Mouse (Mus musculus): ENCODE results near the gene Aqp5.

The Aqp5 gene

DNA sequence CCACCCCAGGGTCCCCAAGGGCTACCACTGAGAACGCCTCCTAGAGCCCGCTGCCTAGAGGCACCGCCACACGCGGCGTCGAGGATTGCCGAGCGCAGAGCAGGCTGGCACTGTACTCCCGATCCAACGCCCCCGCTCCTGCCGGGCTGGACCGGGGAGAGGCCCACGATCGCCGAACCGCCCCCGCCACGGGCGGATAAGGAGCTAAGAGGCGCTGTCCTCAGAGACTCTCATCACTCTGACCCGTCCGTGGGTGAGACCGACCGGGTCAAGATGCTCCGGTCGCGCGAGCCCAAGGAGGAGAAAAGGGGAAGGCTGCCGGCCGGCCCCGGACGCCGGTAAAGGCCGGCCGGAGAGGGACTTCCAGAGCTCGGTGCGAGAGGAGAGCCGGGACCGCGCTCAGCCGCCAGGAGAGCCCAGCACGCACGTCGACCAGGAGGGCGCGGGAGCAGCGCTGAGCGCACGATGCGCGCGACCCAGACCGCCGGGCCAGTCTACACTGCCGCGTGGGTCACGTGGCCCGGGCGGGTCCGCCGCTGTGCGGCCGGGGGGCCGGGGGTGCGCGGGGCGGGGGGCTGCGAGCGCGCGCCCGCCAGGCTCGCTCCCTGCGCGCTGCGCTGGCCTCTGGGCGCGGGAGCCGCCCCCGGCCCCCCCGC, at the start of gene Aqp5:
TSS of gene Aqp5 (plus strand) at position 354 of the 656 bp plus-strand sequence.
- DNase-seq (ENCODE audit: low spot score), result no peak

DNA sequence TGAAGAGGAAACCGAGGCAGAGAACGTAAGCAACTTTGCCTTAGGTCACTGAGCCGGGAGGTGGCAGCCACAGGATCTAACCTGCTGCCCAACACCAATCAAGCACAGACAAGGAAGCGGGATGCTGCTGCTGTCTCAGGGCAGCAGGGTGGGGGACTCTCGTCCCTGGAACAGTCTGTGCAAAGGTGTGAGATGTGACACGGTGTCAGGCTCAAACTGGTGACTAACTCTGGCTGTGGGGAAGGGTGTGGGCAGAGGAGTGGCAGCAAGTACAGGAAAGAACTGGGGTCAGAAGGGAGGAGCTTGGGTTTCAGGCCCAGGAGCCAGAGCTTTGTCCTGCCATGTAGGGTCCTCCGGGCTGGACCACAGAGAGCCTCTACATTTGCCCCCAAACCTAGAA, 46.5 kb upstream of the Aqp5 start:
- DNase-seq (ENCODE audit: low spot score), result no peak

DNA sequence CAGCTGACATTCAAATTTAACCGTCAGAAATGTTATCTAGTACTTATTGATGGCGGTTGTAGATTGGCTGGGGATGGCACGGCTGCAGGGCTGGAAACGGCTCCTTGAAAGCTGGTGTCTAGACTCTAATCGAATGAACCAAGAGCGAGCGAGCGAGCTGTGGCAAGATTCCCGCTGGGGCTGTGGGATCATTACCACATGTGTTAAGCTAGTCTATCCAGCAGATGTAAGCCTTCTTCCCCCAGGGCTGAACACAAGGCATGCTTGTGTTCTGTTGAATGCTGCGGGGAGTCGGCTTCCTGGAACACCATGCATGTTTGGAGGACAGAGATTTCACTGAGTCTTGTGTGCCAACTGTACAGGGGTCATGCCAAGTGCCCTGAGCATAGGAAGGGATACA, 44.0 kb upstream of the Aqp5 start:
- peak; percentile 29 for DNase-seq (ENCODE audit: low spot score)

DNA sequence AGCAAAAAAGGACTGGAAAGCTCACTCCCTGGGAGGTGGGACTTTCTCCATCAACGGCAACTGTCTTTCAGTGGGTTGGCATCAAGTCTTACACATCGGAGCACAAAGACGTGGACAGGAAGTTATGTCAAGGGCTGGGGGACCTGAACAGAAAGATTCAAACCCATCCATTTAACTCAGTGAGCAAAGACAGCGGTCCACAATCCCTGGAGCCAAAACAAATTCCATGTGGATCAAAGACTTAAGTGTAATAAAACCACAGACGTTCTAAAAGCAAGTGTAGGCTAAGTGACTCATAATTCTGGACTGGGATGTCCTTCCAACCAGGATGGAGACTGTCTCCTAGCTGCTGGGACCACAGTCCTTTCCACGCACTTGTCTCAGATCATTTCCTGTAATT, 42.9 kb upstream of the Aqp5 start:
- DNase-seq (ENCODE audit: low spot score), result no peak

DNA sequence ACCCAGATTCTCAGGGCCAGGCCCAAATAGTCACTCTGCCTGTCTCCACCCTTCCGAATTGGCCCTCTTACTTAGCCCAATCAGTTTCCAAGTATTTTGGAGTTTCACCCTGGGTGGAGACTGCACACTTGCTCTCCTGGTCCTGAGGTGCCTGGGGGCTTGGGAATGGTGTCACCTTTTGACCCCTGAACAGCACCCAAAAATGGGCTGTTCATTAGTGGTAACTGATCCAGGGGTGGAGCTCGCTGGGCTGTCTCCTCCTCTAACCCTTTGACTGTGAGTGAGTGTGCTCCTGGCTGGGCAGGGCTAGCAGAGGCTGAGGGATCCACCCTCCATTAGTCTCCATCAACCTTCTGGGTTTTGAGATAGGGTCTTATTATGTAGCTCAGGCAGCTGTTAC, 40.7 kb upstream of the Aqp5 start:
- DNase-seq (ENCODE audit: low spot score), result no peak

DNA sequence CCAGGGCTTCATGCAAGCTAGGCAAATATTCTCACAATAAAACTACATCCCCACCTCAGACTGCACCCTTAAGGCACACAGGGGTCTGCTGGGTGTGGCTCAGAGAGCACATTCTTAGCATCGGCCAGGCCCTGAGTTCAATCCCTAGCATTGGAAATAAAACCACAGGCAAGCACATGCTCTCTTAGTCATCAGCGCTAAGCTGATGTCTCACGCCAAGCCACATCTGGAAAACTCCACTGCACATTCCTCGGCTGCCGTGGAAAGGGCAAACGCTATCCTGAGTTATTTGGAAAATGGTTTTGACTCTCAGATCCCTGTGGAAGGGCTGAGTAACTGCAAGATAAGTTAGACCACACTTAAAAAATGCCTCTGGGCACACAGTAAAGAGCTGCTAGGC, 36.8 kb upstream of the Aqp5 start:
- no peak for DNase-seq (ENCODE audit: low spot score)

DNA sequence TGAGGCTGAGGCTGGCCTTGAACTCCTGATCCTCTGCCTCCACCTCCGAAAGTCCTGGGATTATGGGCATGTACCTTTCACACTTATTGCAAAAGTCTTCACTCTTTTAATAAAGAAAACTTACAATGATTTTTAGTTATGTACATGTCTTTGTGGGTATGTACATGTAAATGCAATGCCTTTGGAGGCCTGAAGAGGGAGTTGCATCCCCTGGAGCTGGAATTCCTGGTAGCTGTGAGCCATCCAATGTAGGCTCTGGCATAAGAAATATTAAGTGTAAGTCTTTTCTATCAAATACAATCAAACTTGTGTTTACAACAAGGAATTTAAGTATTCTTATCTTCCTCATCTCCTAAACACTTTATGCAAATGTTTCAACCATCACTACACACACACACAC, 31.6 kb upstream of the Aqp5 start:
- no peak for DNase-seq (ENCODE audit: low spot score)

DNA sequence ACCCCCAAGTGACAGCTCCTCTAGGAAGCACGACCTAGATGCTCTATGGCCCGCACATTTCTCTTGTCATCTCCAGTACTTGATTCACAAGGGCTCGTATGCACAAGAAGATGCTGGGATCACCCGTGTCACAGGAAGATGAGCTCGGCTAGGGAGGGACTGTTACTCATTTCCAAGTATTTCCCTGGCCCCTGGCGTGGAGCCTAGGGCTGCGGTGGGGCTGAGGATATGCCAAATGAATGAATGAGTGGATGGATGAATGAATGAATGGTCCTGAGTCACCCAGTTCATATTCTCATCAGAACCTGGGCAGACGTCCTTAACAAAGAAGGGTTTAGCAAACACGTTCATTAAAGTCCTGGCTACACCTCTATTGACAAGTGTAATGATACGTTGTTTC, 30.3 kb upstream of the Aqp5 start:
- no peak for DNase-seq (ENCODE audit: low spot score)

DNA sequence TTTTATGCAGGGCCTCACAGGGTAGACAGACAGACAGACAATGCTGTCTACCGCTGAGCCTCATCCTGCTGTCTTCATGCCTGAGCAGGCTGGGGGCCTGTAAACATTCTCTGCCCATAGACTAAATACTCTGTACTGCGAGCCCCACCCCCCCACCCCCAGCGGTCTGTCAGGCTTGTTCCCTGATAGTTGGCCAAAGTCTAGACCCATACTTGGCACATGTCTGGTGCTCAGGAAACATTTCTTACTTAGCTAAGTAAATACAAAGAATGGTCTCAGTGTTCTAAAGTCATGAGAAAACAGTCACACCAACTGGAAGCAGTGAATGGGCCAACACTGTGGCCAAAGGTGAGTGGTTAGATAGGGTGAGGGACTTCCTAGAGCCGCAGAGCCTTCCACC, 23.2 kb upstream of the Aqp5 start:
- no peak for DNase-seq (ENCODE audit: low spot score)

DNA sequence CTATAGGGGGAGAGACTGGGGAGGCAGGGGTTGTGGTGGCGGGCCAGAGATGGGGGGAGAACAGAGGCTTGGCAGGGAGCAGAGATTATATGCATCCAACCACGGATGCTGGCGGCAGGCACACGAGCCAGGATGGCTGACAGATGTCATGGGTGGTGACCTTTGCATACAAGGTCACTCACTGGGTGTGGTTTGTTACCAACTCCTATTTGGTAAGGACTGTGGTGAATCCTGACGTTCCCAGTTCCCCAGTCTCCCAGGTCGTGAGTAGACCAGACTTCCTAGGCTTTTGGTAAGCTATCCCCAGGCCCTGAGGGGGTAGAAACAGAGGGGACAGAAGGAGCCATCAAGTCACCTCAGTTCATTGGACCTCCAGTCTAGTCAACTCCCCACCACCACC, 21.9 kb upstream of the Aqp5 start:
- DNase-seq (ENCODE audit: low spot score), result no peak

DNA sequence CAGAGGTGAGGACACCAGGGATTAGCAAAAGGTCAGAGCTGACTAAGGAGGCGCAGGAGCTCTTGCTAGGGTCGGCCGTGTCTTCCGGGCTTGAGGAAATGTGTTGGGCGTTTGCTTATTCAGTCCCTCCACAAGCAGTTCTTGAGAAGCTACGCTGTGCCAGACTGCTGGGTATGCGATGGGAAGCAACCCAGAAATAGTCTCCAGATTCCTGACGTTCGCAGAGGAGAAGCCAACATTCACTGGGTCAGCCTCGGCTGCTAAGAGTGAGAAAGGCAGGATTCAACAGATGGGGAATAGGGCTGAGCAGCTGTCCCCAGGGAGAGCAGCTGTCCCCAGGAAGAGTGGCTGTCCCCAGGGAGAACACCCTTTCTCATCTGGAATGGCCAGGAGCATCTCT, 21.5 kb upstream of the Aqp5 start:
- DNase-seq (ENCODE audit: low spot score), result no peak

DNA sequence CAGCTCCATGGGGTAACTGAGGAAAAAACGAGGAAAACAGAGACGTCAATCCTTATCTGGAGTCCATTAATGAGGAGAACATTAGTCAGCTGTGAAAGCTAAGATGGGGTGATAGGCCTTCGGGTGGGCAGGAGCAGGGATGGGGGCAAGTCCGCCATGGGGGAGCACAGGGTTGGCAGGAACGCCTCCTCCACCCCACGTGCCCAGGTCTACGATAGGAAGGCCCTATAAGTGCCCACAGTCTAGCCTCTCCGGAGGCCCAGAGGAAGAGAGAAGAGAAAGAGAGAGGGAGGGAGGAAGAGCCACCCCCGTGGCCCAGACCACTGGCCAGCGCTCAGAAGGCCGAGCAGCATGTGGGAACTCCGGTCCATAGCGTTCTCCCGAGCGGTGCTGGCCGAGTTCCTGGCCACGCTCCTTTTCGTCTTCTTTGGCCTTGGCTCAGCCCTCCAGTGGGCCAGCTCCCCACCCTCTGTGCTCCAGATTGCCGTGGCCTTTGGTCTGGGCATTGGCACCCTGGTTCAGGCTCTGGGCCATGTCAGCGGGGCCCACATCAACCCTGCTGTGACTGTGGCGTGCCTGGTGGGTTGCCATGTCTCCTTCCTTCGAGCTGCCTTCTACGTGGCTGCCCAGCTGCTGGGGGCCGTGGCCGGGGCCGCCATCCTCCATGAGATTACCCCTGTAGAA, 11.6 kb upstream of the Aqp5 start, which contains the start of gene Aqp2:
TSS of gene Aqp2 (plus strand) at position 254 of the 684 bp plus-strand sequence.
- no peak for DNase-seq (ENCODE audit: low spot score)

DNA sequence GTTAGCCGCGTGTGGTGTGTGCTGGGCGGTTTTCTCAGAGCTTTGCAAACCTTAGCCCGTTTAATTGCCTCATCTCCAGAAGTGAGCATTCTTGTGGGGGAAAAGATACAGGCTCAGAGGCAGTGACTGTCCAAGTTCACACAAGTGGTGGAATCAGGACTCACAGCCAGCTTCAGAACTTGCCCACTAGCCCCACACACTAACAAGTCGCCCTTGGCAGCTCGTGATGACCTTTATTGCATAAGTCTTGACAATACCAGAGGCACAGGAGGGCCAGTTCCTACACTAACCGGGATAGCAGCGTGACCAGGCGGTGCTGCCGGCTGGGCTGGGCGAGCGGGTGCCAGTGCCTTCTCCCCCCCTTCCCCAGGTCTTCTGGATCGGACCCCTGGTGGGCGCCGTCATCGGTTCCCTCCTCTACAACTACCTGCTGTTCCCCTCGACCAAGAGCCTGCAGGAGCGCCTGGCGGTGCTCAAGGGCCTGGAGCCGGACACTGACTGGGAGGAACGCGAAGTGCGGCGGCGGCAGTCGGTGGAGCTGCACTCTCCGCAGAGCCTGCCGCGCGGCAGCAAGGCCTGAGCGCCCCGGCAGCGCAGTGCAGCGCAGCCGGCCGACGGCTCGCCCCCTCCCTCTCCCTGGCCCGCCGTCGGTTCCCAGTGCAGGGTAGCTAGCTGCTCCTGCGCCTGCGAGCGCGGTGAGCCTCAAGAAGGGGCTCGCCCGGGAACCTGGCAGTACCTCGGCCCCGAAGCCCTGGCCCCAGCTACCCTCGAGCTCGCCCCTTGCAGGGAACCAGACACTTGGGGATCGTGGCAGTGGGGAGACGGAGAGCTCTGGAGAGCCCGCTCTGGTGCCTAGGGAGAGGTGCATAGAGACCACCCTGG, 6.9 kb upstream of the Aqp5 start:
- DNase-seq (ENCODE audit: low spot score), result peak; percentile 32

DNA sequence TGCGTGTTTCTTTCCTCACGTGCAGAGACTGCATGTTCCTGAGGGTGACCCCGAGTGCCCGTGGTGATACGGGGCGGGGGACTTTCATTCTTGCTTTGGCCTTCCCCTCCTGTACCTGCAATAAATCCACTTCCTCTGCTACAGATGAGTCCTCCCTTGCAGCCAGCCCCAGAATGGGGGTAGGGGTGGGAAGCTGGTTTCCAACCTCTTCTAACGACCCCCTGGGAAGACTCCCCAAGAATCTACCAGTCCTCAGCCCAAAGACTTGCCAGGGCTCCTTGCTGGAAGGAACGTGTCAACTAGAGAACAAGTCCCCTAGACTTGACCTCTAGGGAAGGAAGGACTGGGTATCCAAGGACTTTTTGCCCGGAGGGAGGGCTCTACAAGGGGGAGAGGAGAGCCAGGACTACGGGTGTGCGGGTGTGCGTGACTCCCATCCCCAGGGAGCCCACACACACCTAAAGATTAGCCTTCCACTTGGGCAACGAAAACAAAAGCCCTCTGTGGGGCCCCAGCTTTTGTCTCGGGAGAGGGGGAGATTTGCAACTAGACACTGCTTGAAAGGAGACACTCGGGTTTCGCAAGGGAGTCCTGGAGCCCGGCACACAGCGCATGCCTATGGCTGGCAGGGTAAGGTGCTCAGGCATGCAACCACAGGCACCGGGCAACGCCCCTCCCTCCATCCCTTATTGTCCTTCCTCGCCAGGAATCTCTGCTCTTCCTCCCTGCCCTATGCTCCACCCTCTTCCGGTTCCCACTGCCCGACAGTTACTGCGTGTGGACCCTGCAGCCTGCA, 6.0 kb upstream of the Aqp5 start:
- peak; percentile 56 for DNase-seq (ENCODE audit: low spot score)

DNA sequence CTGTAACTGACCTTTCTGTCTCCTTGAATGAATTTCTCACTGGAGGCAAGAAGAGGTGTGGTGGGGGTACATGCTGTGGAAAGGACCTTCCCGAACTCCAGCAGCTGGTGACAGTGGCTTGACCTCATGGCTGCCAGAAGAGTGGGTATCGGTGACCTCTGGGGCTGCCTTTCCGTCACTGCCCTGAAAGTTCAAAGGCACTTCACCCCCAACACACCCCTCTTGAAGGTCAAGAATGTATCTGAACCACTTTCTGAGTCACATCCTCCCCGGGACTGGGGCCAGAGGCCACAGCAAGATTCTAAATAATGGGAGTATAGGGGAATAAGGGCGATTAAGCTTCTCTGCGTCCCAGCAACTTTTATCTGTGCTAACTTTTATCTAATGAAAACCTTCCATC, 4.8 kb upstream of the Aqp5 start:
- DNase-seq (ENCODE audit: low spot score), result no peak

DNA sequence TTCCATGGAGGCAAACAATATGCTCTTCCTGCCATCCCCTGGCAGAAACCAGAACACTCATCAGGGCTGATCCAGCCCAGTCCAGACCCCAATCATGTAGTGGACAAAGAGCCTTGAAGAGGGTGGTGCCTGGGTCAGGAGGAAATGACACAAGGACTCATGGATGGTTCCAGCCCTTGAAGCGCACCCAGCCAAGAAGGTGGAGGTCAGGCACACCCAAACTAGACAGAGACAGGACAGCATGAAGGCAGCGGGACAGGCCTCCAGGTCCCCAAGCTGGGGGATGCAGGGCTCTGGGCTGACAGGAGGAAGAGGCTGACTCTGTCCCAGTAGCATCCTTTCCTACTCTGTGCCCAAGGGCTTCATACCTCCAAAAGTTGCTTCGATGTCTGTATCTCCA, 4.1 kb upstream of the Aqp5 start:
- no peak for DNase-seq (ENCODE audit: low spot score)

DNA sequence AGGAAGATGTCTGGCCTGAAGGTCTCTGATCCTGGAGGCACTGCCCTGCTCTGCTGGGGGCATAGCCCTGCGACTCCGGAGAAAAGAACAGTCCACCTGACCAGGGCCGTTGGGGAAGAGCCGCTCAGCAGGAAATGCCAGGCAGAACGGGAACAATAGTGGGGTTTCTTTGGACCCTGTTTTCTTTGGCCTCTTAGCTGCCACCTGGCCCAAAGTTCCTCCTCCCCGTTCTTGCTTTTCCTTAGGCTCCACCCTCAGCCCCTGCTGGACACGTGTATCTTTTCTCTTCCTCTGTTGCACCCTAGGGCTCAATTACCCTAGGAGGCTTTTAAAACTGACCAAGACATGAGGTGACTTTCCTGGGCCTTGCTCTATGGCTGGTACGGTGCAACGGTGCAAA, 1.3 kb upstream of the Aqp5 start:
- DNase-seq (ENCODE audit: low spot score), result no peak

DNA sequence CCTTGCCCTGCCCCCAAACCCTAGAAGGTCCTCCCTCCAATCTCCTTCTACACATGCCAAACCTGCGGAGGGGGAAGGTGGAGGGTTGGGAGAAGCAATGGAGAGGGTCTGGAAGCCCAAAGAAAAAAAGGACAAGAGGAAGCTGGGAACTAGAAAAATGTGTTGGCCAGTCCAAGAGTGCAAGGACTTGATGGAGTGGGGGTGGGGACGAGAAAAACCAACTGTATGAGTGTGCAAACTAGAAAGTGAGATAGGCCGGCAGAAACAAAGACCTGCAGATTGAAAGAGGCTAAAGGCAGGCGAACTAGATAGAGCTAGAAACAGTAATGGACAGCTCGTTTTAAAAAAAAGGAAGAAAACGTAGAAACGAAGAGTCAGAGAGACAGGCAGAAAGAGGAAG, 878 bp upstream of the Aqp5 start:
- no peak for DNase-seq (ENCODE audit: low spot score)

DNA sequence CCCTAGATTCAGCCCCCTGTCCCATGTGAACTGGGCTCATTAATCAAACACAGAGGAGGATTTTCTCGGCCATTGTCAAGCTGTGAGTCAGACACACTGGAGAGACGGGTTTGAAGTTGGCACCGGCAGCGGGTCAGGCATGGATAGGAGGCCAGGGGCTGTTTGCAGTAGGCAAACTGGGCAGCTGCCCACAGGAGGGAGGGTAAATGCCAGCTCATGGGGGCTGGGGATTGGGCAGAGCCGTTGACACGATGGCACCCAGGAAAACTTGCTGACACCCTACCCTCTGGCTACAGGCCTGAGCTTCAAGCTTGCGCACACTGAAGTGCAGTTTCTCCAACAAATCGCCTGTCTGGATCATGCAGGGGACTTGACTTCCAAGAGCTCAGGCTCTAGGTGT, 1.6 kb downstream of the Aqp5 start:
- peak; percentile 64 for DNase-seq (ENCODE audit: low spot score)

DNA sequence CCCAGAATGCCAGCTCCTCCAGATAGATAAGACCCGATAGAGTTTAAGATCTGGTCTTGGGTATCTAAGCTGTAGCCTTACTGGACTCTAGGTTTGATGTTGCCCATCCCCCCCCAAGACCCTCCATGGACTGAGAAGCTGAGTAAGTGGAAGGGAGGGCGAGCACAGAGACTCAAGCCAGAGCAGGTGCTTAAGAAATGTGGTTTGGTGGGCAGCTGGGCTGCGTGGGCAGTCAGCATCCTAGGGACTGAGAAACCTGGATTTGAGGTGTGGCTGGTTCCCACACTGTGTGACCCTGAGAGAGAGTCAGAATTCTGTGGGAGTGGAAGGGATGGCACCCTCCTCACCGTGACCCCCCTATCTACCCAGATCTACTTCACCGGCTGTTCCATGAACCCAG, 2.3 kb downstream of the Aqp5 start:
- no peak for DNase-seq (ENCODE audit: low spot score)

DNA sequence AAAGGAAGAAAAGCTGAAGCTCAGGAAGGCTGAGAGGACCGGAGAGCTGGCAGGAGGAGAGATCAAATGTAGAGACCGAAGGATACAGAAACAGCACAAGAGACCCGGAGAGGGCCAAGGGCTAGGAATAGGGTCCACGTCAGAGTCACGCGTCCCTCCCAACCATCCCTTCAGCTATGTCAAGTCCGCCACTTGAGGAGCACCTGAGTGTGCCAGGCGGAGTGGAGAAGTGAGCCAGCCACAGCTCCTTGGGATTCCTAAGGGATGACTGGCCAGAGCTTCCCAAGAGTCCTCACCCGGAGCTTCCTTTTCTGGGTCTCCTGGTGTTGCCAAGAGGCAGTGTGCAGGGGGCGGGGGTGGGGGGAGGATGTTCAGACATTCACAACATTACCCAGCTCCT, 4.4 kb downstream of the Aqp5 start:
- DNase-seq (ENCODE audit: low spot score), result no peak

DNA sequence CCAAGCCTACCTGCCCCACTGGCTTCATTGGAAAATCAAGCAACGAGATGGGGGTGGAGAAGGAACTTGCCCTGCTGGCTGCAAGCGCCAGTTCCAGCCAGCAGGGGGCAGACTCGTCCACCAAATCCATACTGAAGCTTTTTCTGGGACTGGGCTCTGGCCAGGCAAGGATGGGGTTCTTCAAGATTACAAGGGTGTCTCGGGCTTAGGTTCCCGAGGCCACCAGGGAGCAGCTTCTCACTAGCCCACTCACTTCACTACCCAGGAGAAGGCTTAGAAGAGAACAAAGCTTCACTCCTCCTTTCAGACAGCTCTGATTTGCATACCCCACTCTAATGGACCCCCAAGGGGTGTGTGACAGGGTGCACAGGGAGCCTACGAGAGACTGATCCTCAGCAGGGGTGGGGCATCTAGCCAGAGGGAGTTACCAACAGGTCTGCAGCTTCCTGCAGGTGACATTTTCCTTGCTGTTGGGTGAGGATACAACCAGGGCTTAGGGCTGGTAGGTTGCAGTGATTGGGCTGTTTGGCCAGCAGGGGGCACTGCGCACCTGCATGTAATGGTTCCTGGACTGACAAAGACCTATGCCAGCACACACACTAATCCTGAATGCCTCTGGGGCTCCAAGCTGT, 5.6 kb downstream of the Aqp5 start:
- DNase-seq (ENCODE audit: low spot score), result peak; percentile 82
